Mouse (Mus musculus): ENCODE measurements around the gene Fam163b. TPM values are rescaled to one million over a fixed set of nuclear protein-coding genes. Genes with fewer than 3 reads are reported as not detected.

Fam163b gene
- total and polyA plus RNA-seq, 3 experiments = not detected

DNA sequence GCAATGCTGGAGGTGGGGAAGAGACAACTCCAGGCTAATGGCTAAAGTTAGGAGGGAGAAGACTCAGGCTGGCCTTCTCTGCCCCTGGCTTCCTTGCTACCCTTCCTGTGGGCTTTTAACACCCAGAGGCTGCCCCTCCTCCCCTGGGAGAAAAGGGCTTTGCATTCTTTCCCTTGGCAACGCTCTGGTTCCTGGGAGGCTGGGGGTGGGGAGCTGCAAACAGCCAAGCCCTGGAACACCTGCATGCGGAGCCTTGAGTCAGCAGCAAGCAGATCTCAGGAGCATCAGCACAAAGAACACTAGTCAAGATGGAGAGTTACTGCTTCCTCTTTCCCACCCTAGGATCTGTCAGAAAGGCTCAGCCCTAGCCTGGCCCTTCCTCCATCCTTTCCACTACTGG is 7.2 kb upstream of the Fam163b start:
- Histone ChIP-seq H3K79me2 (ENCODE audit: control insufficient read depth, insufficient read depth, low read length, poor library complexity) (no peaks in the 10 kb centered on the region), H3K9ac (ENCODE audit: control insufficient read depth, low read depth, low read length, poor library complexity, severe bottlenecking) (no peak overlapping the region), H3K27ac (ENCODE audit: control insufficient read depth, low read depth, low read length) (no peak overlapping the region), H3K27me3 (ENCODE audit: control insufficient read depth in 1 of 2, insufficient read depth in 2 of 2, low read length in 2 of 2) (no peaks in the 10 kb centered on the region; a peak in 1 of 4 replicates), H3K4me1 (ENCODE audit: control insufficient read depth in 1 of 2, insufficient read depth in 2 of 2, low read length in 2 of 2) (no peaks in the 10 kb centered on the region), H3K36me3 (ENCODE audit: control insufficient read depth in 1 of 2, insufficient read depth in 2 of 2, low read length in 2 of 2) (no peaks in the 10 kb centered on the region), H3K9me3 (replicated peaks; ENCODE audit: insufficient read depth, low read length) (no peaks in the 10 kb centered on the region), H3K4me3 (ENCODE audit: control insufficient read depth in 1 of 2, insufficient read depth in 1 of 2, low read depth in 2 of 2, low read length in 2 of 2) (no peak overlapping the region)
- no peak for DNase-seq (ENCODE audit: low read depth, low spot score)
- TF ChIP-seq MAZ (IDR thresholded peaks at IDR 0.05; ENCODE audit: low read depth, low read length) = no peak
- no peak for TF ChIP-seq ZNF384 (IDR thresholded peaks at IDR 0.05; ENCODE audit: low read depth, low read length)
- no peak for TF ChIP-seq RAD21 (IDR thresholded peaks at IDR 0.05; ENCODE audit: low read depth, low read length)
- TF ChIP-seq EP300 (IDR thresholded peaks at IDR 0.05; ENCODE audit: low read depth in 1 of 2, low read length in 2 of 2) = no peak
- no peak for TF ChIP-seq RCOR1 (IDR thresholded peaks at IDR 0.05; ENCODE audit: low read depth, low read length)
- no peak for TF ChIP-seq TBP (IDR thresholded peaks at IDR 0.05; ENCODE audit: low read depth, low read length)
- TF ChIP-seq POLR2AphosphoS5 (IDR thresholded peaks at IDR 0.05; ENCODE audit: borderline replicate concordance, low read depth, low read length) = no peak
- no peak for TF ChIP-seq CTCF (IDR thresholded peaks at IDR 0.05 in 2 of 3, conservative IDR thresholded peaks at IDR 0.05 in 1 of 3; ENCODE audit: control insufficient read depth in 1 of 3, insufficient read depth in 1 of 3, low read depth in 2 of 3, low read length in 3 of 3, poor library complexity in 1 of 3, severe bottlenecking in 1 of 3)
- TF ChIP-seq MEF2A (IDR thresholded peaks at IDR 0.05; ENCODE audit: extremely low read depth, insufficient replicate concordance, low read depth, low read length, poor library complexity, severe bottlenecking) = no peak
- TF ChIP-seq MAX (IDR thresholded peaks at IDR 0.05; ENCODE audit: low read length) = no peak
- TF ChIP-seq TCF12 (IDR thresholded peaks at IDR 0.05; ENCODE audit: low read depth, low read length) = no peak
- no peak for TF ChIP-seq SMC3 (IDR thresholded peaks at IDR 0.05; ENCODE audit: low read depth, low read length)
- no peak for TF ChIP-seq MAFK (IDR thresholded peaks at IDR 0.05; ENCODE audit: borderline replicate concordance, low read depth, low read length)
- no peak for TF ChIP-seq TAL1 (IDR thresholded peaks at IDR 0.05; ENCODE audit: low read length)
- TF ChIP-seq UBTF (IDR thresholded peaks at IDR 0.05; ENCODE audit: borderline replicate concordance, insufficient read depth, low read depth, low read length) = no peak
- TF ChIP-seq POLR2AphosphoS2 (IDR thresholded peaks at IDR 0.05; ENCODE audit: low read length) = no peak
- TF ChIP-seq USF2 (IDR thresholded peaks at IDR 0.05; ENCODE audit: borderline replicate concordance in 1 of 2, insufficient read depth in 1 of 2, low read depth in 1 of 2, low read length in 2 of 2) = no peak

DNA sequence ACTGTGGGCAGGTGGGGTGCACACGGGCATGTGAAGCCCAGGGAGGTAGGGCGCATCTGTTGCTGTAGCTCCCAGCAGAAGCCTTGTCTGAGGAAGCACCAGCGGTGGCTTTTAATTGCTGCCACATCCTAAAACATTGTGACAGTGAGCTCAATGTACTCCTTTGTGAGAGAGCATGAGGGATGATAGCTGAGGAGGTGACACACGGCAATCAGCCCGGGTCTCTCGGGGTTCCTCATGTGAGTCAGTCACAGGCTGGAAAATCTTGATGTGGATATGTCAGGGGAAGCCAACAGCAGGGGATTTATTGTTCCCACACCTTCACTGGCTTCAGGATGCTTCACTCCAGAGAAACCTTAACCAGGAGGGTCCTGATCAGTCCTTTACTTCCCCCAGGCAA is 4.5 kb upstream of the Fam163b start:
- no peak overlapping the region for H3K27ac ChIP-seq (ENCODE audit: control insufficient read depth, low read depth, low read length)
- H3K36me3 ChIP-seq (ENCODE audit: control insufficient read depth in 1 of 2, insufficient read depth in 2 of 2, low read length in 2 of 2) = no peaks in the 10 kb centered on the region
- no peak overlapping the region for H3K9ac ChIP-seq (ENCODE audit: control insufficient read depth, low read depth, low read length, poor library complexity, severe bottlenecking)
- H3K4me3 ChIP-seq (ENCODE audit: control insufficient read depth in 1 of 2, insufficient read depth in 1 of 2, low read depth in 2 of 2, low read length in 2 of 2) = no peak overlapping the region
- H3K27me3 ChIP-seq (ENCODE audit: control insufficient read depth in 1 of 2, insufficient read depth in 2 of 2, low read length in 2 of 2) = no peaks in the 10 kb centered on the region; a peak in 1 of 4 replicates
- no peaks in the 10 kb centered on the region for H3K4me1 ChIP-seq (ENCODE audit: control insufficient read depth in 1 of 2, insufficient read depth in 2 of 2, low read length in 2 of 2)
- TF ChIP-seq TAL1 (IDR thresholded peaks at IDR 0.05; ENCODE audit: low read length) (no peak), POLR2A (IDR thresholded peaks at IDR 0.05; ENCODE audit: control insufficient read depth in 1 of 2, insufficient read depth in 1 of 2, low read depth in 1 of 2, low read length in 2 of 2, poor library complexity in 1 of 2) (no peak), GABPA (IDR thresholded peaks at IDR 0.05; ENCODE audit: low read depth, low read length) (no peak), UBTF (IDR thresholded peaks at IDR 0.05; ENCODE audit: borderline replicate concordance, insufficient read depth, low read depth, low read length) (no peak), TCF12 (IDR thresholded peaks at IDR 0.05; ENCODE audit: low read depth, low read length) (no peak), POLR2AphosphoS2 (IDR thresholded peaks at IDR 0.05; ENCODE audit: low read length) (no peak), EP300 (IDR thresholded peaks at IDR 0.05; ENCODE audit: low read depth in 1 of 2, low read length in 2 of 2) (no peak), MYB (IDR thresholded peaks at IDR 0.05; ENCODE audit: low read depth, low read length) (no peak), E2F4 (IDR thresholded peaks at IDR 0.05; ENCODE audit: borderline replicate concordance, low read depth, low read length) (no peak), MAFK (IDR thresholded peaks at IDR 0.05; ENCODE audit: borderline replicate concordance, low read depth, low read length) (no peak), HCFC1 (IDR thresholded peaks at IDR 0.05; ENCODE audit: low read depth, low read length) (no peak)
- H3K79me2 ChIP-seq (ENCODE audit: control insufficient read depth, insufficient read depth, low read length, poor library complexity) = no peaks in the 10 kb centered on the region
- no peak for DNase-seq (ENCODE audit: low read depth, low spot score)
- no peaks in the 10 kb centered on the region for H3K9me3 ChIP-seq (replicated peaks; ENCODE audit: insufficient read depth, low read length)

Data from MEL (cell line).